ENCODE assay signal across 14 mouse cellular contexts in genomic region chr1:132088181-132088671, GRCm38 (mm10). TPM values are rescaled to one million over a fixed set of nuclear protein-coding genes. Genes with fewer than 3 reads are reported as not detected.
DNase-seq lines count a peak whose midpoint lies in the region; ATAC-seq and TF ChIP-seq lines count a peak whose summit lies in the region.
"Had no signal": no experiment of that assay in that cellular context is flagged by ENCODE, and none has a peak within 500 bp of the region (broad histone marks: within the 10 kb centered on the region; RNA-seq: fewer than 3 reads in every experiment).

No protein-coding gene starts in this region.

- peak; percentile 73 for DNase-seq in forebrain, postnatal 0 days
- peak; percentile 71 for DNase-seq in cerebellum, adult 11 months
- peak; percentile 55 to 74 for DNase-seq in frontal cortex, adult 2 months (ENCODE audit: extremely low spot score in 1 of 2, low spot score in 1 of 2)
- DNase-seq in right cerebral cortex, adult 2 months (ENCODE audit: low spot score in 2 of 2): peak; percentile 49 to 66
- no peak for DNase-seq in urinary bladder, postnatal 36 days (ENCODE audit: low spot score in 2 of 2)
- DNase-seq in kidney, adult 8-10 months: no peak
- DNase-seq: B cell, adult 2 months; kidney, adult 2 months had no signal

- peak overlapping the region; percentile 31; the same call in 1 of the 2 replicates for H3K27ac ChIP-seq in forebrain, postnatal 0 days (ENCODE audit: low read depth, low read length)
- H3K27ac ChIP-seq in forebrain, embryonic 12.5 days: no peak overlapping the region
- H3K27ac ChIP-seq: hindbrain, embryonic 13.5 days; macrophage had no signal

- H3K4me2 ChIP-seq in forebrain, postnatal 0 days (ENCODE audit: low read depth): no peak overlapping the region
- H3K4me2 ChIP-seq in forebrain, embryonic 12.5 days: no peak overlapping the region
- H3K4me2 ChIP-seq: hindbrain, embryonic 13.5 days had no signal

- peaks cover 5% of the 10 kb centered on the region; the same call in 1 of the 2 replicates for H3K4me1 ChIP-seq in forebrain, postnatal 0 days (ENCODE audit: insufficient read depth)
- no peaks in the 10 kb centered on the region for H3K4me1 ChIP-seq in forebrain, embryonic 12.5 days
- H3K4me1 ChIP-seq: hindbrain, embryonic 13.5 days had no signal

- no peak overlapping the region for H3K9ac ChIP-seq in forebrain, postnatal 0 days
- no peak overlapping the region for H3K9ac ChIP-seq in forebrain, embryonic 12.5 days
- H3K9ac ChIP-seq: hindbrain, embryonic 13.5 days had no signal

- H3K36me3 ChIP-seq in forebrain, postnatal 0 days (ENCODE audit: insufficient read depth): no peaks in the 10 kb centered on the region
- no peaks in the 10 kb centered on the region for H3K36me3 ChIP-seq in forebrain, embryonic 12.5 days (replicated peaks)
- H3K36me3 ChIP-seq: hindbrain, embryonic 13.5 days had no signal

- ATAC-seq in forebrain, postnatal 0 days: peak; percentile 75
- no peak for ATAC-seq in forebrain, embryonic 12.5 days (ENCODE audit: low FRiP score)
- ATAC-seq in CD4-positive, CD25-positive, alpha-beta regulatory T cell, adult 4 months: no peak
- ATAC-seq: activated CD4-positive, CD25-positive, alpha-beta regulatory T cell, adult 4 months; midbrain, embryonic 16.5 days had no signal

- no peak for TF ChIP-seq CTCF in forebrain, postnatal 0 days (IDR thresholded peaks at IDR 0.05; ENCODE audit: low read depth)

- H3K9me3 ChIP-seq in forebrain, postnatal 0 days (ENCODE audit: low read length): no peaks in the 10 kb centered on the region
- H3K9me3 ChIP-seq in forebrain, embryonic 12.5 days: no peaks in the 10 kb centered on the region
- H3K9me3 ChIP-seq: hindbrain, embryonic 13.5 days had no signal

- no peaks in the 10 kb centered on the region for H3K27me3 ChIP-seq in forebrain, postnatal 0 days (ENCODE audit: insufficient read depth, low read length)
- no peaks in the 10 kb centered on the region for H3K27me3 ChIP-seq in forebrain, embryonic 12.5 days
- H3K27me3 ChIP-seq: hindbrain, embryonic 13.5 days had no signal

- H3K4me3 ChIP-seq in forebrain, postnatal 0 days (ENCODE audit: low read depth, low read length): no peak overlapping the region
- H3K4me3 ChIP-seq in forebrain, embryonic 12.5 days (replicated peaks): no peak overlapping the region
- H3K4me3 ChIP-seq: hindbrain, embryonic 13.5 days had no signal

- 49% methylated on average over 5 of the region's 5 CpGs for WGBS in forebrain, postnatal 0 days
- 70% methylated on average over 5 of the region's 5 CpGs for WGBS in forebrain, embryonic 12.5 days

RNA-seq across cellular contexts. Expression of gene Mfsd4a, which starts 20.4 kb away (rescaled TPM):
- 2.8 and 3.2 TPM in 2 replicates for total RNA-seq in forebrain, postnatal 0 days (2014; rRNA removed)
- 4.6 and 8.1 TPM in 2 replicates for polyA plus RNA-seq in forebrain, postnatal 0 days (2015; fragmentation: Nextera tagmentation; extraction: Ambion mirVana)
- polyA plus RNA-seq in forebrain, embryonic 12.5 days (2016; fragmentation: Nextera tagmentation; extraction: Ambion mirVana): 14.2 and 16.0 TPM in 2 replicates
- 44.8 and 53.1 TPM in 2 replicates for polyA plus RNA-seq in frontal cortex, adult 2 months (2012; rRNA removed)
- polyA plus RNA-seq in CD4-positive, CD25-positive, alpha-beta regulatory T cell, adult 4 months (2017; shearing (Covaris generic)): 10 to 100 TPM; 29.5 to 38.7 TPM

RNA-seq across cellular contexts. Expression of gene Cdk18, which starts 51.3 kb away (rescaled TPM):
- total RNA-seq in forebrain, postnatal 0 days (2014; rRNA removed): 2.6 and 3.2 TPM in 2 replicates
- 0.70 and 1.2 TPM in 2 replicates for polyA plus RNA-seq in forebrain, postnatal 0 days (2015; fragmentation: Nextera tagmentation; extraction: Ambion mirVana)
- polyA plus RNA-seq in forebrain, embryonic 12.5 days (2016; fragmentation: Nextera tagmentation; extraction: Ambion mirVana): 0.56 and 1.0 TPM in 2 replicates
- polyA plus RNA-seq in frontal cortex, adult 2 months (2012; rRNA removed): 28.8 and 43.4 TPM in 2 replicates
- not detected for polyA plus RNA-seq in CD4-positive, CD25-positive, alpha-beta regulatory T cell, adult 4 months (2017; shearing (Covaris generic))
- polyA plus RNA-seq: activated CD4-positive, CD25-positive, alpha-beta regulatory T cell, adult 4 months had no signal

Comparison
In these comparisons a context has a peak if more than half of its experiments do, and no peak if none do; other contexts are left out.
1. DNase-seq: peak in forebrain, postnatal 0 days (single experiment), cerebellum, adult 11 months (single experiment), frontal cortex, adult 2 months (2 of 2) and right cerebral cortex, adult 2 months (2 of 2); none in urinary bladder, postnatal 36 days (0 of 2) and kidney, adult 8-10 months (0 of 2).
2. RNA of gene Cdk18, which starts 51.3 kb away (polyA plus RNA-seq): 28.8 to 43.4 TPM in frontal cortex, adult 2 months; 0.70 to 1.2 TPM in forebrain, postnatal 0 days, 0.56 to 1.0 TPM in forebrain, embryonic 12.5 days and not detected in CD4-positive, CD25-positive, alpha-beta regulatory T cell, adult 4 months; every median in the first group is over 10 times any median in the second.